Mouse (Mus musculus): ENCODE data around the gene Ptprd. TPM values are rescaled to one million over a fixed set of nuclear protein-coding genes. Genes with fewer than 3 reads are reported as not detected.

The Ptprd gene
- polyA plus RNA-seq, 1 experiment from 2014 or later, result 13.8 TPM

DNA sequence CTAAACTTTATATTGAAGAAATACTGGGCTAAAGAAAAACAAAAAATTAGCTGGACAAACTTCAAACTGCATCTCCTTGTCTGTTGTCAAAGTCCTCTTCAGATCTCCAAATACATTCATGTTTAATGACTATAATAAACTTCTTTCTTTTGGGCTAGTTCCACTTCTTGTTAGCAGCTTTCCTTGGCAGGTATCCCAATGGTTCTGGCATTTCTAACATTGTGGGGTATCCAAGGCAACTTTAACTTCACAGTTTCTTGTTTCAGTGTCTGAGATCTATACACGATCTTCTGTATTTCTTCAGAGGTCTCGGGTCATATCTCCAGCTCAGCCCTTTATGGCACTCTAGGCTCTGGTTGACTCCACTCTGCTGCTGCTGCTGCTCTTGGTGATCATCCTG is 434.5 kb downstream of the Ptprd start:
- 81% methylated on average over 2 of the region's 2 CpGs for WGBS
- no peak for ATAC-seq
- no peak overlapping the region for H3K4me2 ChIP-seq (replicated peaks; ENCODE audit: low read depth)
- H3K36me3 ChIP-seq (ENCODE audit: control insufficient read depth, insufficient read depth), result no peaks in the 10 kb centered on the region
- H3K9me3 ChIP-seq (ENCODE audit: control insufficient read depth), result no peaks in the 10 kb centered on the region
- no peak for TF ChIP-seq CTCF (IDR thresholded peaks at IDR 0.05; ENCODE audit: low read depth)
- no peaks in the 10 kb centered on the region for H3K27me3 ChIP-seq (replicated peaks; ENCODE audit: control insufficient read depth, insufficient read depth, low read length)
- H3K4me1 ChIP-seq (replicated peaks; ENCODE audit: control insufficient read depth, insufficient read depth, low read length), result no peaks in the 10 kb centered on the region
- H3K4me3 ChIP-seq (ENCODE audit: low read depth, low read length), result no peak overlapping the region
- no peak overlapping the region for H3K9ac ChIP-seq (ENCODE audit: low read depth, low read length)
- H3K27ac ChIP-seq (ENCODE audit: low read depth, low read length), result no peak overlapping the region

DNA sequence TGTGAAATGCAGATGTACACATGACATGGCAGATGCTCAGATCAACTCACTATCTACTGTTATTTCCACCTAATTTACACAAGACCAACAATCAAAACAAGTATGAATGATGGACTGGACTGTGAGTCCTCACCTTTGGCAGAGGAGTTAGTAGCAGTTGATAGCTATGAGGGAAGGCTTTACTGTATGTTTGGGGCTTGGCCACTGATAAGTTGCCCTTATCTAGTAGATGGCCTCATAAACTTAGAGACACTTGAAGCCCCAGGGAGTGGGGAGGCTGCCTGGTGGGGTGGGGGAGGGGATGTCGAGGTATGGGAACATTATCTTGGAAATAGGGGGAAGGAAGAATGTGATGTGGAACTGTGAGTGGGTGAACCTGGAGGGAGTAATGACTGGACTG is 448.0 kb downstream of the Ptprd start:
- Histone ChIP-seq H3K27ac (ENCODE audit: low read depth, low read length) (no peak overlapping the region), H3K4me3 (ENCODE audit: low read depth, low read length) (no peak overlapping the region), H3K4me2 (replicated peaks; ENCODE audit: low read depth) (no peak overlapping the region), H3K36me3 (ENCODE audit: control insufficient read depth, insufficient read depth) (no peaks in the 10 kb centered on the region), H3K4me1 (replicated peaks; ENCODE audit: control insufficient read depth, insufficient read depth, low read length) (no peaks in the 10 kb centered on the region), H3K9me3 (ENCODE audit: control insufficient read depth) (no peaks in the 10 kb centered on the region), H3K27me3 (replicated peaks; ENCODE audit: control insufficient read depth, insufficient read depth, low read length) (no peaks in the 10 kb centered on the region), H3K9ac (ENCODE audit: low read depth, low read length) (no peak overlapping the region)
- no peak for TF ChIP-seq CTCF (IDR thresholded peaks at IDR 0.05; ENCODE audit: low read depth)
- no peak for ATAC-seq
- 30% methylated on average over 1 of the region's 1 CpGs for WGBS

- WGBS, result 83% methylated on average over 2 of the region's 2 CpGs
- H3K4me1 ChIP-seq (replicated peaks; ENCODE audit: control insufficient read depth, insufficient read depth, low read length), result no peaks in the 10 kb centered on the region
- no peak for TF ChIP-seq CTCF (IDR thresholded peaks at IDR 0.05; ENCODE audit: low read depth)
- no peak overlapping the region for H3K4me2 ChIP-seq (replicated peaks; ENCODE audit: low read depth)
- H3K4me3 ChIP-seq (ENCODE audit: low read depth, low read length), result no peak overlapping the region
- H3K27me3 ChIP-seq (replicated peaks; ENCODE audit: control insufficient read depth, insufficient read depth, low read length), result no peaks in the 10 kb centered on the region
- H3K36me3 ChIP-seq (ENCODE audit: control insufficient read depth, insufficient read depth), result no peaks in the 10 kb centered on the region
- no peaks in the 10 kb centered on the region for H3K9me3 ChIP-seq (ENCODE audit: control insufficient read depth)
- no peak for ATAC-seq
- H3K27ac ChIP-seq (ENCODE audit: low read depth, low read length), result no peak overlapping the region
- no peak overlapping the region for H3K9ac ChIP-seq (ENCODE audit: low read depth, low read length)
Observed at GRCm38 (mm10) chr4:77743391-77743790, 468.4 kb downstream of the Ptprd start.

- TF ChIP-seq CTCF (IDR thresholded peaks at IDR 0.05; ENCODE audit: low read depth), result no peak
Observed at GRCm38 (mm10) chr4:77721908-77722307, 489.9 kb downstream of the Ptprd start.

DNA sequence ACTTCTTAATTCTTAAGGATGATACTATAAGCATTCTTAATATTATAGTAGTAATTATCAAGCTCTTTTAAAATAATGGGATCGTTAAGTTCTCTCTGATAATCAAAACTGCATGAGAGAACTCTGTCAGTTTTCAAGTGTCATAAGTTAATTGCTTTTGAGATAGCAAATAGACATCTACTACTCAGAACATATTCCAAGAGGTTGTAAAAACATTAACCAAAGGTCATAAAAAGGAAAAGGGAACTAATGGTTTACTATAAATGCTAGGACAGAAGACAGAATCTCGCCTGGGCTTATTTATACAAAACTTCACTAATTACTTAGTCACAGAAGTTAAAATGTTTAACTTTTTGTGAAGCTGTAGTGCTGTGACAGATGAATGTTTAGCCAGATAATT is 494.0 kb downstream of the Ptprd start:
- no peak overlapping the region for H3K9ac ChIP-seq (ENCODE audit: low read depth, low read length)
- H3K4me2 ChIP-seq (replicated peaks; ENCODE audit: low read depth), result no peak overlapping the region
- H3K27ac ChIP-seq (ENCODE audit: low read depth, low read length), result no peak overlapping the region
- WGBS, result 18% methylated on average over 2 of the region's 2 CpGs
- TF ChIP-seq CTCF (IDR thresholded peaks at IDR 0.05; ENCODE audit: low read depth), result no peak
- no peaks in the 10 kb centered on the region for H3K36me3 ChIP-seq (ENCODE audit: control insufficient read depth, insufficient read depth)
- no peaks in the 10 kb centered on the region for H3K4me1 ChIP-seq (replicated peaks; ENCODE audit: control insufficient read depth, insufficient read depth, low read length)
- H3K27me3 ChIP-seq (replicated peaks; ENCODE audit: control insufficient read depth, insufficient read depth, low read length), result no peaks in the 10 kb centered on the region
- no peak overlapping the region for H3K4me3 ChIP-seq (ENCODE audit: low read depth, low read length)
- no peak for ATAC-seq
- H3K9me3 ChIP-seq (ENCODE audit: control insufficient read depth), result no peaks in the 10 kb centered on the region

More at GRCm38 (mm10) chr4:77721908-77722307, 489.9 kb downstream of the Ptprd start:
- Histone ChIP-seq H3K4me2 (replicated peaks; ENCODE audit: low read depth) (no peak overlapping the region), H3K9ac (ENCODE audit: low read depth, low read length) (no peak overlapping the region), H3K4me1 (replicated peaks; ENCODE audit: control insufficient read depth, insufficient read depth, low read length) (no peaks in the 10 kb centered on the region), H3K27ac (ENCODE audit: low read depth, low read length) (no peak overlapping the region), H3K27me3 (replicated peaks; ENCODE audit: control insufficient read depth, insufficient read depth, low read length) (no peaks in the 10 kb centered on the region), H3K9me3 (ENCODE audit: control insufficient read depth) (no peaks in the 10 kb centered on the region), H3K4me3 (ENCODE audit: low read depth, low read length) (no peak overlapping the region), H3K36me3 (ENCODE audit: control insufficient read depth, insufficient read depth) (no peaks in the 10 kb centered on the region)
- 58% methylated on average over 6 of the region's 6 CpGs for WGBS
- no peak for ATAC-seq

DNA sequence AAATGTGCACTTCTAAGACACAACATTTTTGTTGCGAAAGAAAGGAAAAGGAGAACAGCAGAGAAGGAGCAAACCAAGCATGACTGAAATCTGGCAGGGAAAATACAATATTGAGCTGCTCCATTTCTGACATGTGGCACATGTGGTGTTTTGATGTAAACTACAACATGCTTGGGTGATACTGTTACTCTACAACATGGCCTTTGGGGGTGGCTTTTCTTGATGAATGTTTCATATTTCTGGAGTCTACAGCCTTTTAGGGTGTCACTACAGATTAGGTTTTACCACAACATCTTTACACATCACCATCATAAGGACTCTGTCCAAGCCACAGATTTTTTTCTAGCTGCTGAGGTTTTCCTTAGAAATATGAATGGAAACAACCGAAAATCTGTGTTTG is 501.5 kb downstream of the Ptprd start:
- H3K27ac ChIP-seq (ENCODE audit: low read depth, low read length), result no peak overlapping the region

GRCm38 (mm10) chr4:77698294-77698693 is 513.5 kb downstream of the Ptprd start:
- Histone ChIP-seq H3K36me3 (ENCODE audit: control insufficient read depth, insufficient read depth) (no peaks in the 10 kb centered on the region), H3K4me2 (replicated peaks; ENCODE audit: low read depth) (no peak overlapping the region), H3K27ac (ENCODE audit: low read depth, low read length) (no peak overlapping the region), H3K9ac (ENCODE audit: low read depth, low read length) (no peak overlapping the region), H3K4me3 (ENCODE audit: low read depth, low read length) (no peak overlapping the region), H3K4me1 (replicated peaks; ENCODE audit: control insufficient read depth, insufficient read depth, low read length) (no peaks in the 10 kb centered on the region), H3K9me3 (ENCODE audit: control insufficient read depth) (no peaks in the 10 kb centered on the region), H3K27me3 (replicated peaks; ENCODE audit: control insufficient read depth, insufficient read depth, low read length) (no peaks in the 10 kb centered on the region)
- ATAC-seq, result no peak
- no peak for TF ChIP-seq CTCF (IDR thresholded peaks at IDR 0.05; ENCODE audit: low read depth)
- WGBS, result 74% methylated on average over 2 of the region's 2 CpGs

More for the DNA sequence above, 501.5 kb downstream of the Ptprd start:
- Histone ChIP-seq H3K4me3 (ENCODE audit: low read depth, low read length) (no peak overlapping the region), H3K36me3 (ENCODE audit: control insufficient read depth, insufficient read depth) (no peaks in the 10 kb centered on the region), H3K4me1 (replicated peaks; ENCODE audit: control insufficient read depth, insufficient read depth, low read length) (no peaks in the 10 kb centered on the region), H3K4me2 (replicated peaks; ENCODE audit: low read depth) (no peak overlapping the region), H3K9ac (ENCODE audit: low read depth, low read length) (no peak overlapping the region), H3K27me3 (replicated peaks; ENCODE audit: control insufficient read depth, insufficient read depth, low read length) (no peaks in the 10 kb centered on the region), H3K9me3 (ENCODE audit: control insufficient read depth) (no peaks in the 10 kb centered on the region)
- WGBS, result 86% methylated on average over 2 of the region's 2 CpGs
- TF ChIP-seq CTCF (IDR thresholded peaks at IDR 0.05; ENCODE audit: low read depth), result no peak
- no peak for ATAC-seq
